Mouse (Mus musculus): ENCODE measurements around the gene Nr1d2. TPM values are rescaled to one million over a fixed set of nuclear protein-coding genes. Genes with fewer than 3 reads are reported as not detected.
"Not testable (repeated sequence)": the region's sequence is repeated elsewhere in the genome, so short reads cannot be mapped to it uniquely, and the experiment has no call there.

Nr1d2 gene
- polyA plus RNA-seq, 1 experiment from 2014 or later, result 4.0 TPM

- Histone ChIP-seq H3K36me3 (ENCODE audit: control insufficient read depth, insufficient read depth, low read length) (no peaks in the 10 kb centered on the region), H3K4me2 (no peak overlapping the region)
- 87% methylated on average over 6 of the region's 6 CpGs for whole genome bisulfite sequencing
These were observed 16.9 kb downstream of the Nr1d2 start for GRCm38 (mm10) chr14:18221977-18222376.

GRCm38 (mm10) chr14:18217158-18217557 lies 21.8 kb downstream of the Nr1d2 start:
- Histone ChIP-seq H3K9me3 (ENCODE audit: control insufficient read depth, low read length) (no peaks in the 10 kb centered on the region), H3K4me3 (ENCODE audit: low read depth, low read length) (no peak overlapping the region), H3K9ac (ENCODE audit: low read depth, low read length) (no peak overlapping the region), H3K27ac (ENCODE audit: low read depth, low read length) (no peak overlapping the region), H3K27me3 (replicated peaks; ENCODE audit: control insufficient read depth, insufficient read depth, low read length) (no peaks in the 10 kb centered on the region), H3K4me2 (no peak overlapping the region), H3K36me3 (ENCODE audit: control insufficient read depth, insufficient read depth, low read length) (no peaks in the 10 kb centered on the region), H3K4me1 (replicated peaks; ENCODE audit: control insufficient read depth, insufficient read depth, low read length) (no peaks in the 10 kb centered on the region)
- DNase-seq (ENCODE audit: low spot score), result no peak
- 89% methylated on average over 1 of the region's 1 CpGs for WGBS
- no peak for ATAC-seq (replicated peaks; ENCODE audit: low FRiP score)

More at GRCm38 (mm10) chr14:18221977-18222376, 16.9 kb downstream of the Nr1d2 start:
- Histone ChIP-seq H3K9me3 (ENCODE audit: control insufficient read depth, low read length) (no peaks in the 10 kb centered on the region), H3K27me3 (replicated peaks; ENCODE audit: control insufficient read depth, insufficient read depth, low read length) (no peaks in the 10 kb centered on the region), H3K9ac (ENCODE audit: low read depth, low read length) (no peak overlapping the region), H3K4me3 (ENCODE audit: low read depth, low read length) (no peak overlapping the region), H3K4me1 (replicated peaks; ENCODE audit: control insufficient read depth, insufficient read depth, low read length) (no peaks in the 10 kb centered on the region), H3K27ac (ENCODE audit: low read depth, low read length) (no peak overlapping the region)
- no peak for DNase-seq (ENCODE audit: low spot score)
- ATAC-seq (replicated peaks; ENCODE audit: low FRiP score), result no peak

- Histone ChIP-seq H3K9ac (ENCODE audit: low read depth, low read length) (no peak overlapping the region), H3K4me3 (ENCODE audit: low read depth, low read length) (no peak overlapping the region), H3K27me3 (replicated peaks; ENCODE audit: control insufficient read depth, insufficient read depth, low read length) (no peaks in the 10 kb centered on the region), H3K36me3 (ENCODE audit: control insufficient read depth, insufficient read depth, low read length) (no peaks in the 10 kb centered on the region), H3K4me1 (replicated peaks; ENCODE audit: control insufficient read depth, insufficient read depth, low read length) (no peaks in the 10 kb centered on the region), H3K9me3 (ENCODE audit: control insufficient read depth, low read length) (no peaks in the 10 kb centered on the region), H3K4me2 (no peak overlapping the region), H3K27ac (ENCODE audit: low read depth, low read length) (no peak overlapping the region)
- ATAC-seq (replicated peaks; ENCODE audit: low FRiP score) (no peak), DNase-seq (ENCODE audit: low spot score) (no peak)
- WGBS, result 87% methylated on average over 6 of the region's 6 CpGs
These were observed 22.5 kb downstream of the Nr1d2 start for GRCm38 (mm10) chr14:18216428-18216827.

- no peak for DNase-seq (ENCODE audit: low spot score)
- 76% methylated on average over 3 of the region's 3 CpGs for WGBS
- H3K4me3 ChIP-seq (ENCODE audit: low read depth, low read length), result no peak overlapping the region
- H3K36me3 ChIP-seq (ENCODE audit: control insufficient read depth, insufficient read depth, low read length), result no peaks in the 10 kb centered on the region; the same call in 1 of the 2 replicates
- ATAC-seq (replicated peaks; ENCODE audit: low FRiP score), result no peak
- H3K9ac ChIP-seq (ENCODE audit: low read depth, low read length), result no peak overlapping the region
- no peaks in the 10 kb centered on the region for H3K27me3 ChIP-seq (replicated peaks; ENCODE audit: control insufficient read depth, insufficient read depth, low read length)
- no peaks in the 10 kb centered on the region for H3K9me3 ChIP-seq (ENCODE audit: control insufficient read depth, low read length)
- no peak overlapping the region for H3K4me2 ChIP-seq
- H3K27ac ChIP-seq (ENCODE audit: low read depth, low read length), result no peak overlapping the region
- H3K4me1 ChIP-seq (replicated peaks; ENCODE audit: control insufficient read depth, insufficient read depth, low read length), result no peaks in the 10 kb centered on the region
These were observed 28.1 kb downstream of the Nr1d2 start for GRCm38 (mm10) chr14:18210795-18211194.

GRCm38 (mm10) chr14:18204315-18204714 lies 34.6 kb downstream of the Nr1d2 start:
- 80% methylated on average over 1 of the region's 1 CpGs for WGBS
- H3K4me1 ChIP-seq (replicated peaks; ENCODE audit: control insufficient read depth, insufficient read depth, low read length); H3K27ac ChIP-seq (ENCODE audit: low read depth, low read length); H3K4me3 ChIP-seq (ENCODE audit: low read depth, low read length); ATAC-seq (replicated peaks; ENCODE audit: low FRiP score); H3K36me3 ChIP-seq (ENCODE audit: control insufficient read depth, insufficient read depth, low read length); H3K9me3 ChIP-seq (ENCODE audit: control insufficient read depth, low read length); DNase-seq (ENCODE audit: low spot score); H3K4me2 ChIP-seq; H3K9ac ChIP-seq (ENCODE audit: low read depth, low read length); H3K27me3 ChIP-seq (replicated peaks; ENCODE audit: control insufficient read depth, insufficient read depth, low read length): not testable (repeated sequence)

- H3K27me3 ChIP-seq (replicated peaks; ENCODE audit: control insufficient read depth, insufficient read depth, low read length), result no peaks in the 10 kb centered on the region
- H3K4me2 ChIP-seq, result no peak overlapping the region
- no peaks in the 10 kb centered on the region for H3K4me1 ChIP-seq (replicated peaks; ENCODE audit: control insufficient read depth, insufficient read depth, low read length)
- no peak overlapping the region for H3K9ac ChIP-seq (ENCODE audit: low read depth, low read length)
- WGBS, result 85% methylated on average over 5 of the region's 5 CpGs
- DNase-seq (ENCODE audit: low spot score) (no peak), ATAC-seq (replicated peaks; ENCODE audit: low FRiP score) (no peak)
- no peaks in the 10 kb centered on the region for H3K9me3 ChIP-seq (ENCODE audit: control insufficient read depth, low read length)
- H3K27ac ChIP-seq (ENCODE audit: low read depth, low read length), result no peak overlapping the region
- no peaks in the 10 kb centered on the region for H3K36me3 ChIP-seq (ENCODE audit: control insufficient read depth, insufficient read depth, low read length)
- H3K4me3 ChIP-seq (ENCODE audit: low read depth, low read length), result no peak overlapping the region
These were observed 37.5 kb downstream of the Nr1d2 start for GRCm38 (mm10) chr14:18201413-18201812.

GRCm38 (mm10) chr14:18186883-18187417 lies 52.0 kb downstream of the Nr1d2 start:
- no peak for DNase-seq (ENCODE audit: low spot score)

GRCm38 (mm10) chr14:18177531-18177930 lies 61.4 kb downstream of the Nr1d2 start:
- H3K27me3 ChIP-seq (replicated peaks; ENCODE audit: control insufficient read depth, insufficient read depth, low read length); H3K4me1 ChIP-seq (replicated peaks; ENCODE audit: control insufficient read depth, insufficient read depth, low read length); H3K9me3 ChIP-seq (ENCODE audit: control insufficient read depth, low read length); H3K9ac ChIP-seq (ENCODE audit: low read depth, low read length); H3K36me3 ChIP-seq (ENCODE audit: control insufficient read depth, insufficient read depth, low read length); H3K27ac ChIP-seq (ENCODE audit: low read depth, low read length); H3K4me2 ChIP-seq; H3K4me3 ChIP-seq (ENCODE audit: low read depth, low read length); DNase-seq (ENCODE audit: low spot score); ATAC-seq (replicated peaks; ENCODE audit: low FRiP score): not testable (repeated sequence)
- WGBS, result 64% methylated on average over 2 of the region's 2 CpGs

More at GRCm38 (mm10) chr14:18186883-18187417, 52.0 kb downstream of the Nr1d2 start:
- no peak overlapping the region for H3K27ac ChIP-seq (ENCODE audit: low read depth, low read length)
- ATAC-seq (replicated peaks; ENCODE audit: low FRiP score), result peak; percentile 51; the same call in 1 of the 2 replicates
- WGBS, result 40% methylated on average over 9 of the region's 9 CpGs
- H3K9ac ChIP-seq (ENCODE audit: low read depth, low read length), result no peak overlapping the region
- no peak overlapping the region for H3K4me2 ChIP-seq
- no peaks in the 10 kb centered on the region for H3K36me3 ChIP-seq (ENCODE audit: control insufficient read depth, insufficient read depth, low read length)
- no peaks in the 10 kb centered on the region for H3K27me3 ChIP-seq (replicated peaks; ENCODE audit: control insufficient read depth, insufficient read depth, low read length)
- no peaks in the 10 kb centered on the region for H3K4me1 ChIP-seq (replicated peaks; ENCODE audit: control insufficient read depth, insufficient read depth, low read length)
- no peak overlapping the region for H3K4me3 ChIP-seq (ENCODE audit: low read depth, low read length)
- no peaks in the 10 kb centered on the region for H3K9me3 ChIP-seq (ENCODE audit: control insufficient read depth, low read length)

- ATAC-seq (replicated peaks; ENCODE audit: low FRiP score), result no peak
- DNase-seq (ENCODE audit: low spot score), result no peak
- Histone ChIP-seq H3K27ac (ENCODE audit: low read depth, low read length) (no peak overlapping the region), H3K9ac (ENCODE audit: low read depth, low read length) (no peak overlapping the region), H3K27me3 (replicated peaks; ENCODE audit: control insufficient read depth, insufficient read depth, low read length) (no peaks in the 10 kb centered on the region), H3K36me3 (ENCODE audit: control insufficient read depth, insufficient read depth, low read length) (no peaks in the 10 kb centered on the region), H3K9me3 (ENCODE audit: control insufficient read depth, low read length) (no peaks in the 10 kb centered on the region), H3K4me2 (no peak overlapping the region), H3K4me1 (replicated peaks; ENCODE audit: control insufficient read depth, insufficient read depth, low read length) (no peaks in the 10 kb centered on the region), H3K4me3 (ENCODE audit: low read depth, low read length) (no peak overlapping the region)
- WGBS, result 72% methylated on average over 3 of the region's 3 CpGs
These were observed 71.3 kb downstream of the Nr1d2 start for GRCm38 (mm10) chr14:18167597-18167996.

All from liver, embryonic 11.5 days (tissue).